In genomic region chr4:68953667-68954321, GRCm38 (mm10) we compare ENCODE assay signal across 9 mouse cellular contexts. TPM values are rescaled to one million over a fixed set of nuclear protein-coding genes. Genes with fewer than 3 reads are reported as not detected.
DNase-seq lines count a peak whose midpoint lies in the region; ATAC-seq and TF ChIP-seq lines count a peak whose summit lies in the region.
"Had no signal": no experiment of that assay in that cellular context is flagged by ENCODE, and none has a peak within 500 bp of the region (broad histone marks: within the 10 kb centered on the region; RNA-seq: fewer than 3 reads in every experiment).

No protein-coding gene starts in this region.

- 0 out of 2 replicates have a peak overlapping the region, but pooled peaks have one; percentile 6 for H3K27ac ChIP-seq in intestine, embryonic 15.5 days
- peak overlapping the region; percentile 84 for H3K27ac ChIP-seq in olfactory bulb, adult 2 months (ENCODE audit: insufficient read depth, low read depth, low read length)

- no peaks in the 10 kb centered on the region for H3K36me3 ChIP-seq in intestine, embryonic 15.5 days

- 0% methylated on average over 39 of the region's 40 CpGs for WGBS in intestine, embryonic 15.5 days
- 1% methylated on average over 40 of the region's 40 CpGs for WGBS in olfactory bulb, adult 2 months

- DNase-seq in heart, adult 11 months: peak; percentile 80
- no peak for DNase-seq in heart, adult 9 months (ENCODE audit: low spot score in 2 of 2)
- DNase-seq in ovary, postnatal 36 days (ENCODE audit: low spot score): peak; percentile 2
- no peak for DNase-seq in ovary, postnatal 10 days (ENCODE audit: low spot score)
- DNase-seq in cerebellum, adult 11-12 months: no peak

- TF ChIP-seq POLR2A in olfactory bulb, adult 2 months (IDR thresholded peaks at IDR 0.05; ENCODE audit: insufficient read depth, low read depth, low read length): no peak

- peaks cover 3% of the 10 kb centered on the region; the same call in 1 of the 2 replicates for H3K27me3 ChIP-seq in intestine, embryonic 15.5 days (replicated peaks)

- H3K4me2 ChIP-seq in intestine, embryonic 15.5 days (replicated peaks): peak overlapping the region; percentile 92

- no peaks in the 10 kb centered on the region for H3K9me3 ChIP-seq in intestine, embryonic 15.5 days

- no peak for TF ChIP-seq CTCF in olfactory bulb, adult 2 months (IDR thresholded peaks at IDR 0.05; ENCODE audit: insufficient read depth, low read depth, low read length)

- H3K9ac ChIP-seq in intestine, embryonic 15.5 days: peak overlapping the region; percentile 40

- 0 out of 2 replicates have a peak, but pooled peaks cover 6% of the 10 kb centered on the region for H3K4me1 ChIP-seq in intestine, embryonic 15.5 days (replicated peaks)
- H3K4me1 ChIP-seq in olfactory bulb, adult 2 months (ENCODE audit: control insufficient read depth, insufficient read depth, low read length): no peaks in the 10 kb centered on the region

- ATAC-seq in intestine, embryonic 15.5 days: peak; percentile 67
- no peak for ATAC-seq in erythroid progenitor cell, adult 5-6 weeks (replicated peaks; ENCODE audit: low FRiP score, poor library complexity, severe bottlenecking)

- H3K4me3 ChIP-seq in intestine, embryonic 15.5 days (replicated peaks): peak overlapping the region; percentile 53
- peak overlapping the region; percentile 84 for H3K4me3 ChIP-seq in olfactory bulb, adult 2 months (ENCODE audit: insufficient read depth, low read depth, low read length)

RNA-seq across cellular contexts. Expression of gene Brinp1, which starts 0.4 kb away (rescaled TPM):
- 6.1 and 6.3 TPM in 2 replicates for polyA plus RNA-seq in intestine, embryonic 15.5 days (2015; fragmentation: Nextera tagmentation; extraction: Ambion mirVana)
- not detected in 2 replicates for polyA plus RNA-seq in olfactory bulb, adult 2 months (2012; ENCODE audit: insufficient read depth, insufficient read length, low replicate concordance, missing spikeins)
- total RNA-seq in erythroid progenitor cell, adult 5-6 weeks (2015; ENCODE audit: low replicate concordance): not detected in 2 replicates
- not detected in 2 replicates for total RNA-seq in erythroid progenitor cell, adult 5-6 weeks (2017; ENCODE audit: low replicate concordance)
- total RNA-seq: hematopoietic stem cell, adult 5-6 weeks had no signal

Comparison
In these comparisons a context has a peak if more than half of its experiments do, and no peak if none do; other contexts are left out.
1. DNase-seq: peak in heart, adult 11 months (single experiment) and ovary, postnatal 36 days (single experiment); none in heart, adult 9 months (0 of 2), ovary, postnatal 10 days (single experiment) and cerebellum, adult 11-12 months (single experiment).